ENCODE assay signal across 11 mouse cellular contexts in genomic region chr19:46538213-46538612, GRCm38 (mm10). TPM values are rescaled to one million over a fixed set of nuclear protein-coding genes. Genes with fewer than 3 reads are reported as not detected.
DNase-seq lines count a peak whose midpoint lies in the region; ATAC-seq and TF ChIP-seq lines count a peak whose summit lies in the region.
"Had no signal": no experiment of that assay in that cellular context is flagged by ENCODE, and none has a peak within 500 bp of the region (broad histone marks: within the 10 kb centered on the region; RNA-seq: fewer than 3 reads in every experiment).

No protein-coding gene starts in this region.

- no peak for TF ChIP-seq EP300 in CH12.LX (IDR thresholded peaks at IDR 0.05; ENCODE audit: low read length)
- no peak for TF ChIP-seq EP300 in lung, postnatal 0 days (IDR thresholded peaks at IDR 0.05)

- no peaks in the 10 kb centered on the region for H3K9me3 ChIP-seq in liver, embryonic 12.5 days (replicated peaks)
- H3K9me3 ChIP-seq in CH12.LX (replicated peaks; ENCODE audit: low read length) (peaks cover 3% of the 10 kb centered on the region), ES-E14 (ENCODE audit: control insufficient read depth, insufficient read depth, low read depth, low read length) (no peaks in the 10 kb centered on the region)
- H3K9me3 ChIP-seq in lung, postnatal 0 days (ENCODE audit: low read length), result no peaks in the 10 kb centered on the region

- H3K4me2 ChIP-seq in liver, embryonic 12.5 days, result no peak overlapping the region
- no peak overlapping the region for H3K4me2 ChIP-seq in CH12.LX (ENCODE audit: insufficient read depth, low read depth, poor library complexity, severe bottlenecking)
- H3K4me2 ChIP-seq in lung, postnatal 0 days (replicated peaks; ENCODE audit: low read depth, low read length), result no peak overlapping the region

- no peak for DNase-seq in liver, adult 2 months (ENCODE audit: extremely low read depth, low read depth, low spot score)
- DNase-seq in CH12.LX (ENCODE audit: extremely low read depth), result no peak
- no peak for DNase-seq in ES-E14 (ENCODE audit: low read depth, low spot score)
- DNase-seq in lung, postnatal 0 days (ENCODE audit: low spot score), result peak; percentile 79
- no peak for DNase-seq in MN1 (ENCODE audit: low spot score)
- DNase-seq in adipocyte (ENCODE audit: low spot score), result no peak
- DNase-seq: heart, postnatal 4 days; kidney, postnatal 14 days; retina, postnatal 1 day had no signal

- H3K4me3 ChIP-seq in liver, adult 2 months (ENCODE audit: insufficient read depth, low read depth, low read length), result no peak overlapping the region
- H3K4me3 ChIP-seq in liver, embryonic 12.5 days, result no peak overlapping the region
- H3K4me3 ChIP-seq in CH12.LX (replicated peaks in 1 of 3; ENCODE audit: low read depth in 2 of 3, low read length in 2 of 3, poor library complexity in 1 of 3) (no peak overlapping the region), ES-E14 (ENCODE audit: insufficient read depth in 1 of 2, low read depth in 1 of 2, low read length in 2 of 2, poor library complexity in 1 of 2, severe bottlenecking in 1 of 2) (no peak overlapping the region)
- no peak overlapping the region for H3K4me3 ChIP-seq in lung, postnatal 0 days (ENCODE audit: low read depth, low read length)

- no peak; the same call in 1 of the 2 replicates for ATAC-seq in liver, embryonic 12.5 days
- peak; percentile 86 for ATAC-seq in lung, postnatal 0 days
- ATAC-seq: forebrain, embryonic 14.5 days had no signal

- no peak for TF ChIP-seq POLR2A in liver, adult 2 months (IDR thresholded peaks at IDR 0.05; ENCODE audit: extremely low read depth, insufficient read depth, low read length)
- TF ChIP-seq POLR2A in CH12.LX (IDR thresholded peaks at IDR 0.05; ENCODE audit: low read depth, low read length), result no peak

- no peaks in the 10 kb centered on the region for H3K79me2 ChIP-seq in liver, adult 2 months (ENCODE audit: control insufficient read depth, insufficient read depth, low read length)
- H3K79me2 ChIP-seq in CH12.LX (replicated peaks; ENCODE audit: control insufficient read depth, extremely low read depth, insufficient read depth, poor library complexity, severe bottlenecking), result no peaks in the 10 kb centered on the region

- dilution Hi-C loops in CH12.LX (cut with MboI; ENCODE audit: extremely low pct_ligation_motif_present, extremely low pct_unique_long_range_greater_than_20kb, low sequenced_read_pairs), result no loop called here

- in situ Hi-C loops in CH12.LX (cut with MboI; ENCODE audit: low pct_ligation_motif_present, low pct_unique_long_range_greater_than_20kb, low sequenced_read_pairs) (no loop called here), ES-E14 (cut with MboI; ENCODE audit: low sequenced_read_pairs in 2 of 2, unreplicated experiment in 2 of 2) (no loop called here)

- WGBS in liver, adult 2 months, result 81% methylated on average over 6 of the region's 6 CpGs
- 79% methylated on average over 6 of the region's 6 CpGs for WGBS in liver, embryonic 12.5 days (ENCODE audit: insufficient replicate concordance)
- 75% methylated on average over 6 of the region's 6 CpGs for WGBS in lung, postnatal 0 days

- peak; percentile 45; the same call in 1 of the 2 replicates for TF ChIP-seq CTCF in liver, adult 2 months (IDR thresholded peaks at IDR 0.05; ENCODE audit: low read depth, low read length)
- peak in 1 of 2 experiments; percentile 52; a peak in 2 of 4 replicates for TF ChIP-seq CTCF in CH12.LX (conservative IDR thresholded peaks at IDR 0.05 in 1 of 2, IDR thresholded peaks at IDR 0.05 in 1 of 2; ENCODE audit: low read depth in 2 of 2, low read length in 2 of 2)
- peak; percentile 74 for TF ChIP-seq CTCF in lung, postnatal 0 days (IDR thresholded peaks at IDR 0.05)

- no peak overlapping the region for H3K9ac ChIP-seq in liver, adult 2 months (ENCODE audit: low read depth, low read length)
- no peak overlapping the region for H3K9ac ChIP-seq in liver, embryonic 12.5 days
- H3K9ac ChIP-seq in CH12.LX (ENCODE audit: insufficient read depth, low read depth) (no peak overlapping the region), ES-E14 (ENCODE audit: insufficient read depth, low read depth, low read length, poor library complexity, severe bottlenecking) (no peak overlapping the region)
- no peak overlapping the region for H3K9ac ChIP-seq in lung, postnatal 0 days (replicated peaks; ENCODE audit: low read depth)

- H3K27ac ChIP-seq in liver, adult 2 months (replicated peaks; ENCODE audit: insufficient read depth, low read depth, low read length), result no peak overlapping the region
- H3K27ac ChIP-seq in liver, embryonic 12.5 days, result no peak overlapping the region
- no peak overlapping the region for H3K27ac ChIP-seq in CH12.LX (ENCODE audit: insufficient read depth, low read depth)
- no peak overlapping the region for H3K27ac ChIP-seq in ES-E14 (ENCODE audit: insufficient read depth, low read depth, low read length, poor library complexity, severe bottlenecking)
- H3K27ac ChIP-seq in lung, postnatal 0 days (ENCODE audit: low read length), result no peak overlapping the region

- peaks cover 4% of the 10 kb centered on the region; the same call in 1 of the 2 replicates for H3K36me3 ChIP-seq in liver, adult 2 months (ENCODE audit: control insufficient read depth, insufficient read depth, low read length)
- H3K36me3 ChIP-seq in liver, embryonic 12.5 days, result peaks cover 10% of the 10 kb centered on the region; the same call in 1 of the 2 replicates
- H3K36me3 ChIP-seq in CH12.LX (replicated peaks in 1 of 2; ENCODE audit: control insufficient read depth in 1 of 2, insufficient read depth in 1 of 2, low read length in 1 of 2) (peaks cover 2 to 37% of the 10 kb centered on the region in 2 experiments), ES-E14 (ENCODE audit: control insufficient read depth, insufficient read depth, low read length, poor library complexity, severe bottlenecking) (no peaks in the 10 kb centered on the region)
- no peaks in the 10 kb centered on the region; the same call in 1 of the 2 replicates for H3K36me3 ChIP-seq in lung, postnatal 0 days (ENCODE audit: insufficient read depth, low read length)

- no peaks in the 10 kb centered on the region for H3K27me3 ChIP-seq in liver, adult 2 months (ENCODE audit: control insufficient read depth, insufficient read depth, low read length)
- no peaks in the 10 kb centered on the region for H3K27me3 ChIP-seq in liver, embryonic 12.5 days (replicated peaks)
- no peaks in the 10 kb centered on the region for H3K27me3 ChIP-seq in CH12.LX (replicated peaks)
- no peaks in the 10 kb centered on the region for H3K27me3 ChIP-seq in lung, postnatal 0 days (replicated peaks; ENCODE audit: insufficient read depth, low read length)

- TF ChIP-seq RAD21 in CH12.LX (IDR thresholded peaks at IDR 0.05; ENCODE audit: low read depth, low read length), result peak; percentile 36

- no peaks in the 10 kb centered on the region for H3K4me1 ChIP-seq in liver, adult 2 months (ENCODE audit: control insufficient read depth, insufficient read depth, low read length)
- peaks cover 19% of the 10 kb centered on the region for H3K4me1 ChIP-seq in liver, embryonic 12.5 days
- H3K4me1 ChIP-seq in CH12.LX (ENCODE audit: control insufficient read depth in 1 of 2, insufficient read depth in 2 of 2) (peaks cover 0 to 22% of the 10 kb centered on the region in 2 experiments; a peak in 2 of 4 replicates), ES-E14 (ENCODE audit: control insufficient read depth in 2 of 2, insufficient read depth in 2 of 2, low read length in 2 of 2, poor library complexity in 1 of 2) (peaks cover 0 to 4% of the 10 kb centered on the region in 2 experiments; a peak in 1 of 4 replicates)
- peaks cover 5% of the 10 kb centered on the region; the same call in 1 of the 2 replicates for H3K4me1 ChIP-seq in lung, postnatal 0 days (ENCODE audit: insufficient read depth, low read depth, low read length)

TF ChIP-seq in CH12.LX, 34 proteins besides CTCF, POLR2A, EP300 and RAD21 (continues in another document):
- TF ChIP-seq HCFC1 (IDR thresholded peaks at IDR 0.05; ENCODE audit: low read depth, low read length) (no peak), MAZ (IDR thresholded peaks at IDR 0.05; ENCODE audit: low read depth, low read length) (no peak), ZC3H11A (IDR thresholded peaks at IDR 0.05; ENCODE audit: low read depth, low read length) (no peak), MXI1 (IDR thresholded peaks at IDR 0.05; ENCODE audit: low read depth, low read length) (no peak)

TF ChIP-seq in ES-E14, 5 proteins besides CTCF, POLR2A, EP300 and RAD21:
- TF ChIP-seq ZNF384 (IDR thresholded peaks at IDR 0.05; ENCODE audit: low read depth, low read length) (0 out of 2 replicates have a peak, but pooled peaks have one; percentile 32), CHD2 (IDR thresholded peaks at IDR 0.05; ENCODE audit: low read depth, low read length) (no peak), ZC3H11A (IDR thresholded peaks at IDR 0.05; ENCODE audit: borderline replicate concordance, low read depth, low read length) (no peak), HCFC1 (IDR thresholded peaks at IDR 0.05; ENCODE audit: borderline replicate concordance, insufficient read depth, low read length) (no peak)

RNA-seq across cellular contexts. Expression of gene Arl3, which starts 34.8 kb away (rescaled TPM):
- total RNA-seq in liver, adult 2 months (2014; rRNA removed), result 21.9 and 25.1 TPM in 2 replicates
- polyA plus RNA-seq in liver, adult 2 months (2012; rRNA removed), result 8.7 and 12.7 TPM in 2 replicates
- polyA plus RNA-seq in liver, embryonic 12.5 days (2016; fragmentation: Nextera tagmentation; extraction: Ambion mirVana), result 37.2 and 38.4 TPM in 2 replicates
- total RNA-seq in CH12.LX (2012; rRNA removed) (38.4 and 46.5 TPM in 2 replicates), CH12.LX (2014; rRNA removed) (23.7 and 24.1 TPM in 2 replicates), ES-E14 (2012; rRNA removed) (25.7 and 39.7 TPM in 2 replicates)
- polyA plus RNA-seq in CH12.LX (2012; ENCODE audit: insufficient read length, low read depth), result 40.4 and 45.3 TPM in 2 replicates
- 52.6 and 70.9 TPM in 2 replicates for polyA plus RNA-seq in lung, postnatal 0 days (2015; fragmentation: Nextera tagmentation; extraction: Ambion mirVana)

RNA-seq across cellular contexts. Expression of gene Sfxn2, which starts 35.0 kb away (rescaled TPM):
- total RNA-seq in liver, adult 2 months (2014; rRNA removed), result 33.8 and 34.6 TPM in 2 replicates
- polyA plus RNA-seq in liver, adult 2 months (2012; rRNA removed), result 13.9 and 15.1 TPM in 2 replicates
- 18.5 and 18.9 TPM in 2 replicates for polyA plus RNA-seq in liver, embryonic 12.5 days (2016; fragmentation: Nextera tagmentation; extraction: Ambion mirVana)
- 8.5 and 9.4 TPM in 2 replicates for total RNA-seq in CH12.LX (2012; rRNA removed)
- 5.9 and 6.8 TPM in 2 replicates for total RNA-seq in CH12.LX (2014; rRNA removed)
- 11.1 and 11.8 TPM in 2 replicates for polyA plus RNA-seq in CH12.LX (2012; ENCODE audit: insufficient read length, low read depth)
- 11.4 TPM in 2 replicates for total RNA-seq in ES-E14 (2012; rRNA removed)
- 18.4 and 19.6 TPM in 2 replicates for polyA plus RNA-seq in lung, postnatal 0 days (2015; fragmentation: Nextera tagmentation; extraction: Ambion mirVana)

RNA-seq across cellular contexts. Expression of gene Trim8, which starts 36.7 kb away (rescaled TPM):
- total RNA-seq in liver, adult 2 months (2014; rRNA removed), result 7.3 and 9.9 TPM in 2 replicates
- 17.7 and 20.0 TPM in 2 replicates for polyA plus RNA-seq in liver, adult 2 months (2012; rRNA removed)
- 19.0 and 19.5 TPM in 2 replicates for polyA plus RNA-seq in liver, embryonic 12.5 days (2016; fragmentation: Nextera tagmentation; extraction: Ambion mirVana)
- total RNA-seq in CH12.LX (2012; rRNA removed) (11.0 and 12.0 TPM in 2 replicates), CH12.LX (2014; rRNA removed) (3.7 and 4.4 TPM in 2 replicates), ES-E14 (2012; rRNA removed) (26.1 and 33.2 TPM in 2 replicates)
- polyA plus RNA-seq in CH12.LX (2012; ENCODE audit: insufficient read length, low read depth), result 23.3 and 24.9 TPM in 2 replicates
- polyA plus RNA-seq in lung, postnatal 0 days (2015; fragmentation: Nextera tagmentation; extraction: Ambion mirVana), result 34.1 and 34.8 TPM in 2 replicates
